Mouse (Mus musculus) hindbrain, embryonic 16.5 days (tissue): Measurements from ENCODE around the gene Eif4a1. TPM values are rescaled to one million over a fixed set of nuclear protein-coding genes. Genes with fewer than 3 reads are reported as not detected.

Experiments
- ATAC-seq: fragments of 200-750 bp; cut with Nextera tagmentation; 2 replicates; pipeline ENCODE4 v1.8.0; 2017; ENCODE audit warnings: moderate TSS enrichment, moderate library complexity
- H3K27ac ChIP-seq: fragments of 300-500 bp; sonication (generic); 2 replicates; pipeline ENCODE4 v1.5.1; 2014; ENCODE audit warnings: low read depth, mild to moderate bottlenecking, control low read depth, low read length, moderate library complexity
- H3K27me3 ChIP-seq: fragments of 300-500 bp; sonication (generic); replicated peaks from 2 replicates; pipeline ENCODE4 v1.6.1; 2014; ENCODE audit warnings: low read length; ENCODE audit not compliant: control insufficient read depth, insufficient read depth
- H3K36me3 ChIP-seq: fragments of 300-500 bp; sonication (generic); 2 replicates; pipeline ENCODE4 v1.6.1; 2014; ENCODE audit warnings: mild to moderate bottlenecking, low read length, moderate library complexity, mixed read lengths; ENCODE audit not compliant: control insufficient read depth, insufficient read depth
- H3K4me1 ChIP-seq: fragments of 300-500 bp; sonication (generic); 2 replicates; pipeline ENCODE4 v1.6.1; 2014; ENCODE audit warnings: low read depth, low read length; ENCODE audit not compliant: control insufficient read depth, insufficient read depth
- H3K4me2 ChIP-seq: fragments of 300-500 bp; sonication (generic); 2 replicates; pipeline ENCODE4 v1.6.1; 2014; ENCODE audit warnings: mild to moderate bottlenecking, low read length, control low read depth, moderate library complexity
- H3K4me3 ChIP-seq: fragments of 300-500 bp; sonication (generic); 2 replicates; pipeline ENCODE4 v1.5.1; 2014; ENCODE audit warnings: mild to moderate bottlenecking, low read length, control low read depth, moderate library complexity
- H3K9ac ChIP-seq: fragments of 300-500 bp; sonication (generic); 2 replicates; pipeline ENCODE4 v1.6.1; 2014; ENCODE audit warnings: low read depth, mild to moderate bottlenecking, control low read depth, low read length, moderate library complexity
- H3K9me3 ChIP-seq: fragments of 300-500 bp; sonication (generic); 2 replicates; pipeline ENCODE4 v1.6.1; 2014; ENCODE audit warnings: mild to moderate bottlenecking, low read length, moderate library complexity; ENCODE audit not compliant: control insufficient read depth
- WGBS: fragments of 180-500 bp; shearing (Covaris S2); extraction: QIAGEN DNeasy Blood & Tissue Kit; methylation state at CpG from one replicate; pipeline ENCODE4 v1.1.7; 2014; 5-methylcytosine and 5-hydroxymethylcytosine counted together
- polyA plus RNA-seq: library from polyadenylated mRNA; unstranded; fragments of >200 nt; fragmentation: Nextera tagmentation; extraction: Ambion mirVana; gene quantifications from 2 replicates; pipeline ENCODE4 v1.2.1, GENCODE M21; 2015

The Eif4a1 gene
- polyA plus RNA-seq, 1 experiment from 2014 or later: 382 TPM

DNA sequence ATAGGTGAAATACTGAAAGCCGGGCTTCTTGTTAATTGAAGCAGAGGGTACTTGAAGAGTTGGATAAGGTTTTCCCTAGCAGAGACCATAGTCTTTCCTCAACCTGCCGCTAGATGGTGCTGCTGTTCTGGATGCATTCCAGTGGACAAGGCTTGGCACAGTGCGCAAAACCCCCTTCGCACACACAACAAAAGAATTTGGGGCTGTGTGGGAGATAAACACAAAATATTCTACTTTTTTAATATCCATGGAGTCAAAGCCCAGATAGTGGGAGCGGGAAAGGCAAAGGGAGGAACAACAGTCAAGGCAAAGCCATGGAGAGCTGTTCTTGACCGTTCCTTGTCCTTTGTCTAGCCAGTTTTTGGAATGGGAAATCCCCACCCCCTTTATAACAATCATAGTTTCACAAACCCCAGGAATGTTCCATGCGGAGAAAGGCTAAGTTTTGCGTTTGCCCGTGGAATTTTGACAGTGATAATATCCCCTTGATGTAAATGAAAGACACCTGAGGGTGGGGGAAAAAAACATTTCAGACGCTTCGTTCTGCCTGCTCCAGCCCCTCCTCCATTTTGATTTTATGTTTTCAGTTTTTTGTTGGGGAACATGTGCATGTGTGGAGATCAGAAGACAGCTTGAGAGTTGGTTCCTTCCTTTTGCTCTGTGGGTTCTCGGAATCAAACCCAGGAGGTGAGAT is 10.8 kb upstream of the Eif4a1 start:
- H3K4me1 ChIP-seq: peaks cover 34% of the 10 kb centered on the region
- H3K36me3 ChIP-seq: peaks cover 5% of the 10 kb centered on the region; the same call in 1 of the 2 replicates
- peak overlapping the region; percentile 55; the same call in 1 of the 2 replicates for H3K9ac ChIP-seq
- H3K9me3 ChIP-seq: no peaks in the 10 kb centered on the region
- peak overlapping the region; percentile 87 for H3K4me2 ChIP-seq
- peak; percentile 43; the same call in 1 of the 2 replicates for ATAC-seq
- H3K27me3 ChIP-seq: no peaks in the 10 kb centered on the region
- WGBS: 11% methylated on average over 12 of the region's 12 CpGs
- H3K4me3 ChIP-seq: peak overlapping the region; percentile 28
- H3K27ac ChIP-seq: peak overlapping the region; percentile 92

DNA sequence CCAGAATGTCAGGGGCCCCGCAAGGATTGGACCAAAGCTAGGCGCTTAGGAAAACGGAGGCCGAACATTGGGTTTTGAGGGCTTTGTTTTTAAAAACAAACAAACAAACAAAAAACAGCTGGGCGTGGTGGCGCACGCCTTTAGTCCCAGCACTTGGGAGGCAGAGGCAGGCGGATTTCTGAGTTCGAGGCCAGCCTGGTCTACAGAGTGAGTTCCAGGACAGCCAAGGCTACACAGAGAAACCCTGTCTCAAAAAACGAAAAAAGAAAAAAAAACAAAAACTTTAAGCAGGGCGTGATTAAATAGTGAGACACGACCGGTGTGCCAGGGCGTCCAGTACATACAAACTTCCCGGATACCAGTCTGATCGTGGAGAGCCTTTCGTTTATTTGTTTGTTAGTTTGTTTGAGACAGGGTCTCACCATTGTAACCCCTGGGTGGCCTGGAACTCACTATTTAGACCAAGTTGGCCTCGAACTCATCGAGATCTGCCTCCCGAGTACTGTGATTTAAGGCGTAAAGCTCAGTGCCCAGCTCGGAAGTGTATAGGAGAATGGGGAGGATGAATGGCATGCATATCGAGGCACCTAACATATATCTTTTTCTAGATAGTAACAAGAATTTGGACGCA is 10.1 kb upstream of the Eif4a1 start:
- H3K36me3 ChIP-seq: peaks cover 8% of the 10 kb centered on the region; the same call in 1 of the 2 replicates
- no peaks in the 10 kb centered on the region for H3K9me3 ChIP-seq
- peak; percentile 12; the same call in 1 of the 2 replicates for ATAC-seq
- peaks cover 34% of the 10 kb centered on the region for H3K4me1 ChIP-seq
- peak overlapping the region; percentile 87 for H3K4me2 ChIP-seq
- peak overlapping the region; percentile 92 for H3K27ac ChIP-seq
- WGBS: 27% methylated on average over 24 of the region's 24 CpGs
- peak overlapping the region; percentile 65 for H3K4me3 ChIP-seq
- H3K27me3 ChIP-seq: no peaks in the 10 kb centered on the region
- H3K9ac ChIP-seq: peak overlapping the region; percentile 81

- H3K4me3 ChIP-seq: peak within 1 kb of the TSS; percentile 65
- peak within 1 kb of the TSS; percentile 87 for H3K4me2 ChIP-seq
- peaks cover 11% of the 10 kb centered on the region for H3K36me3 ChIP-seq
- peak within 1 kb of the TSS; percentile 92 for H3K27ac ChIP-seq
- peaks cover 34% of the 10 kb centered on the region for H3K4me1 ChIP-seq
- no peaks in the 10 kb centered on the region for H3K27me3 ChIP-seq
- ATAC-seq: peak; percentile 97
- no peaks in the 10 kb centered on the region for H3K9me3 ChIP-seq
- WGBS: under 1% methylated on average over 62 of the region's 80 CpGs
- H3K9ac ChIP-seq: peak within 1 kb of the TSS; percentile 81
Measured at GRCm38 (mm10) chr11:69681314-69682208, 9.3 kb upstream of the Eif4a1 start, which contains the start of gene Senp3. Gene Senp3 (minus strand): TSS chr11:69682084.

DNA sequence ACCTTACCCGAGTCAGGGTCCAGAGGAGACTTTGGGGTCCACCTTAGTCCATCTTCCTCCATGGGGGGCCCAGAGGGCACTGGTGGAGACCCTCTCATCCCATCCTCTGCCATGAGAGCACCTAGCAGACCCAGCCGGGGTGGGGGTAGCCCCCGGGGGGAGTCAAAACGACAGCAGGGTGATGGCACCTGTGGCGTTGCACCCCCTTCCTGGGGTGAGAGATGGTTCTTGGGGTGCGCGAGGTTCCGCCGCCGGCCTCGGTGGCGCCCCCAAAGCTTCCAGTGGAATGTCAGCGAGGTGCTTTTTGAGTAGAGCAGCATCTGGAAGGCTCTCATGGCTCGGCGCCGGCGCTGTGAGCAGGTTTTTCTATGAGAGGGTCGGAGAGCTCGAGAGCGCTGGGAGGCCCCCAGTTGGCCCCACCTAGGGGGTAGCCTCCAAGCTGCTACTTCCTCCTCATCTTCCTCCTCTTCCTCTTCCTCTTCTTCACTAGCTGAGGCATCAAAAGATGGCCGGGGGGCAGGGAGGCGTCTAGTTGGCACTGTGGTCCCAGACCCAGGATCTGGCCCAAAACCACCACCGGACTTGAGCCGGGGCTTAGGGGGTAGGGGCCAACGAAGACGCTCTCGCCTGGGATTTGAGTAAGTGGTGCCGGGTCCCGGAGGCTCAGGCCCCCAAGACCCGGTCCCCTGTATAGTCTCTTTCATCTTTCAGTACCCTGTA is 8.1 kb upstream of the Eif4a1 start:
- H3K9me3 ChIP-seq: no peaks in the 10 kb centered on the region
- H3K4me1 ChIP-seq: peaks cover 27% of the 10 kb centered on the region
- H3K36me3 ChIP-seq: peaks cover 15% of the 10 kb centered on the region
- peak overlapping the region; percentile 65 for H3K4me3 ChIP-seq
- 91% methylated on average over 30 of the region's 30 CpGs for WGBS
- ATAC-seq: no peak
- H3K27ac ChIP-seq: no peak overlapping the region
- peak overlapping the region; percentile 87 for H3K4me2 ChIP-seq
- no peak overlapping the region for H3K9ac ChIP-seq
- no peaks in the 10 kb centered on the region for H3K27me3 ChIP-seq

DNA sequence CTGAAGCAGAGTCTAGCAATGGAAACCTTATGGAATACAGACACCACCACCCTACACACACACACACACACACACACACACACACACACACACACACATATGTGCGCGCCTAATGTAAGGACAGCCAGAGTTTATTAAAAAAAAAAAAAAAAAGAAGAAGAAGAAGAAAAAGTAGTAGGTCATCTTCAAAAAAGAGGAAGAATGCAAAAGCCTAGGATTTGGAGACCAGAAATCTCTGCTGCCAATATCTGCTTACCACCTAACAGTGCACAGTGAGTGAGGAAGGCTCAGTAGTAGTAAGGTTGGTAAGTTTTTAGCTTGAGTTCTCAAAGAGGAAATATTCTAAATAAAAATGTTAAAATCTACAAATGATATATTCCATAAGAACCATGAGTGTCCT is 6.9 kb upstream of the Eif4a1 start:
- ATAC-seq: no peak
- WGBS: 94% methylated on average over 2 of the region's 2 CpGs
- Histone ChIP-seq H3K27me3 (no peaks in the 10 kb centered on the region), H3K9me3 (no peaks in the 10 kb centered on the region), H3K27ac (no peak overlapping the region), H3K9ac (no peak overlapping the region), H3K4me1 (peaks cover 25% of the 10 kb centered on the region), H3K4me3 (no peak overlapping the region), H3K36me3 (peaks cover 23% of the 10 kb centered on the region), H3K4me2 (no peak overlapping the region)

GRCm38 (mm10) chr11:69671726-69672124 is 498 bp downstream of the Eif4a1 start:
- Histone ChIP-seq H3K36me3 (peaks cover 34% of the 10 kb centered on the region), H3K9ac (peak overlapping the region; percentile 98), H3K27me3 (no peaks in the 10 kb centered on the region), H3K4me3 (peak overlapping the region; percentile 98), H3K27ac (peak overlapping the region; percentile 98), H3K4me2 (peak overlapping the region; percentile 97), H3K4me1 (peaks cover 22% of the 10 kb centered on the region), H3K9me3 (no peaks in the 10 kb centered on the region)
- ATAC-seq: peak; percentile 7; the same call in 1 of the 2 replicates
- WGBS: 0% methylated on average over 35 of the region's 43 CpGs

- Histone ChIP-seq H3K9me3 (no peaks in the 10 kb centered on the region), H3K4me2 (peak overlapping the region; percentile 97), H3K36me3 (peaks cover 41% of the 10 kb centered on the region), H3K9ac (peak overlapping the region; percentile 98), H3K27ac (peak overlapping the region; percentile 98), H3K4me1 (peaks cover 22% of the 10 kb centered on the region), H3K27me3 (no peaks in the 10 kb centered on the region), H3K4me3 (peak overlapping the region; percentile 98)
- ATAC-seq: peak; percentile 77
- under 1% methylated on average over 59 of the region's 61 CpGs for WGBS
Measured at GRCm38 (mm10) chr11:69670786-69671725, 1.2 kb downstream of the Eif4a1 start.

DNA sequence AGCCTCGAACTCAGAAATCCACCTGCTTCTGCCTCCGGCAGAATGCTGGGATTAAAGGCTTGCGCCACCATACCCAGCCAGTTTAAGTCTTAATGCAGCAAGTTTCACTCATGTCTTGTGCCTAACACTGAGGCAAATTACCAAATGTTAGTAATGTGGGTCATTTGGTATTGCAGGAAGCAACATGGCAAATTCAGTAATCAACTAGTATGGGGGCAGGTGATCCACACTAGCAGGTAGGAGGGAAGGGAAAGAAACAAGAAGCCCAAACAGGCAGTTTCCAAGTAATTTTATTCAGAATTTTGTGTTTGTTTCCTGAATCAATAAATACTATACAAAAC is 5.6 kb downstream of the Eif4a1 start:
- peaks cover 24% of the 10 kb centered on the region for H3K4me1 ChIP-seq
- no peak for ATAC-seq

More for the DNA sequence above, 5.6 kb downstream of the Eif4a1 start:
- H3K27me3 ChIP-seq: no peaks in the 10 kb centered on the region
- 86% methylated on average over 3 of the region's 3 CpGs for WGBS
- peaks cover 35% of the 10 kb centered on the region for H3K36me3 ChIP-seq
- H3K27ac ChIP-seq: no peak overlapping the region
- H3K9ac ChIP-seq: no peak overlapping the region
- H3K4me3 ChIP-seq: no peak overlapping the region
- no peak overlapping the region for H3K4me2 ChIP-seq
- H3K9me3 ChIP-seq: no peaks in the 10 kb centered on the region
